Mouse (Mus musculus) frontal cortex, postnatal 14 days (tissue): Measurements from ENCODE around the gene 1700028J19Rik.

Experiments used
- DNase-seq, 2 experiments: peaks; one replicate each; pipeline ENCODE4 v3.0.0; 2022; ENCODE audit warnings: low spot score in 2 of 2

The 1700028J19Rik gene

GRCm38 (mm10) chr7:44246055-44246983 is at the start of gene 1700028J19Rik, which contains the start of gene 2410002F23Rik:
Gene 1700028J19Rik, minus strand, starts transcription at chr7:44246695.
Gene 2410002F23Rik, plus strand, starts transcription at chr7:44246722.
- DNase-seq, result peak; percentile 86 to 88

GRCm38 (mm10) chr7:44291418-44291817 is 44.9 kb upstream of the 1700028J19Rik start:
- no peak for DNase-seq

- DNase-seq, result no peak
Observed at GRCm38 (mm10) chr7:44290986-44291385, 44.5 kb upstream of the 1700028J19Rik start.

GRCm38 (mm10) chr7:44287760-44288159 is 41.3 kb upstream of the 1700028J19Rik start:
- no peak for DNase-seq

GRCm38 (mm10) chr7:44281586-44281985 is 35.1 kb upstream of the 1700028J19Rik start:
- DNase-seq, result no peak

- no peak for DNase-seq
Observed at GRCm38 (mm10) chr7:44280959-44281358, 34.5 kb upstream of the 1700028J19Rik start.

GRCm38 (mm10) chr7:44277250-44277622 is 30.7 kb upstream of the 1700028J19Rik start:
- peak in 1 of 2 experiments; percentile 43 for DNase-seq

GRCm38 (mm10) chr7:44276461-44277249 is 30.2 kb upstream of the 1700028J19Rik start:
- DNase-seq, result no peak

GRCm38 (mm10) chr7:44275546-44275945 is 29.1 kb upstream of the 1700028J19Rik start:
- no peak for DNase-seq

- no peak for DNase-seq
Observed at GRCm38 (mm10) chr7:44274096-44274495, 27.6 kb upstream of the 1700028J19Rik start.

GRCm38 (mm10) chr7:44273446-44273845 is 27.0 kb upstream of the 1700028J19Rik start:
- DNase-seq, result no peak

GRCm38 (mm10) chr7:44272546-44272945 is 26.1 kb upstream of the 1700028J19Rik start:
- no peak for DNase-seq

- no peak for DNase-seq
Observed at GRCm38 (mm10) chr7:44271309-44271708, 24.8 kb upstream of the 1700028J19Rik start.

- DNase-seq, result no peak
Observed at GRCm38 (mm10) chr7:44269397-44269796, 22.9 kb upstream of the 1700028J19Rik start.

GRCm38 (mm10) chr7:44268117-44268516 is 21.6 kb upstream of the 1700028J19Rik start:
- no peak for DNase-seq

- peak; percentile 89 to 97 for DNase-seq
Observed at GRCm38 (mm10) chr7:44262791-44263643, 16.5 kb upstream of the 1700028J19Rik start.

GRCm38 (mm10) chr7:44261147-44261546 is 14.7 kb upstream of the 1700028J19Rik start, which contains the start of gene Gm15517:
Gene Gm15517, plus strand, starts transcription at chr7:44261447.
- no peak for DNase-seq

GRCm38 (mm10) chr7:44260410-44260809 is 13.9 kb upstream of the 1700028J19Rik start:
- no peak for DNase-seq

- no peak for DNase-seq
Observed at GRCm38 (mm10) chr7:44257278-44257677, 10.8 kb upstream of the 1700028J19Rik start, which contains the start of gene Acp4. Gene Acp4, minus strand, starts transcription at chr7:44257378.

- DNase-seq, result no peak
Observed at GRCm38 (mm10) chr7:44254930-44255329, 8.4 kb upstream of the 1700028J19Rik start.

- no peak for DNase-seq
Observed at GRCm38 (mm10) chr7:44253023-44253616, 6.6 kb upstream of the 1700028J19Rik start.
